Mouse (Mus musculus) kidney, embryonic 14.5 days (tissue): Measurements from ENCODE around the gene 1520401A03Rik. TPM values are rescaled to one million over a fixed set of nuclear protein-coding genes. Genes with fewer than 3 reads are reported as not detected.

ENCODE experiments used
- ATAC-seq: fragments of 200-750 bp; cut with Nextera tagmentation; 2 replicates; pipeline ENCODE4 v1.8.0; 2017; ENCODE audit warnings: moderate number of reproducible peaks, mild to moderate bottlenecking, moderate TSS enrichment, moderate library complexity; ENCODE audit not compliant: low FRiP score, low TSS enrichment
- H3K27ac ChIP-seq: fragments of 300-500 bp; sonication (generic); 2 replicates; pipeline ENCODE4 v1.5.1; 2014; ENCODE audit warnings: low read depth, mild to moderate bottlenecking, low read length, moderate library complexity, mixed read lengths
- H3K27me3 ChIP-seq: fragments of 300-500 bp; sonication (generic); 2 replicates; pipeline ENCODE4 v1.6.1; 2014; ENCODE audit warnings: mild to moderate bottlenecking, low read length; ENCODE audit not compliant: control insufficient read depth, insufficient read depth
- H3K36me3 ChIP-seq: fragments of 300-500 bp; sonication (generic); 2 replicates; pipeline ENCODE4 v1.6.1; 2014; ENCODE audit warnings: low read length, mixed read lengths; ENCODE audit not compliant: control insufficient read depth, insufficient read depth
- H3K4me1 ChIP-seq: fragments of 300-500 bp; sonication (generic); 2 replicates; pipeline ENCODE4 v1.6.1; 2014; ENCODE audit warnings: low read length, mixed read lengths; ENCODE audit not compliant: control insufficient read depth, insufficient read depth
- H3K4me2 ChIP-seq: fragments of 300-500 bp; sonication (generic); replicated peaks from 2 replicates; pipeline ENCODE4 v1.6.1; 2014; ENCODE audit warnings: low read depth, mild to moderate bottlenecking, low read length
- H3K4me3 ChIP-seq: fragments of 300-500 bp; sonication (generic); 2 replicates; pipeline ENCODE4 v1.5.1; 2014; ENCODE audit warnings: mild to moderate bottlenecking, low read length
- H3K9ac ChIP-seq: fragments of 300-500 bp; sonication (generic); 2 replicates; pipeline ENCODE4 v1.6.1; 2014; ENCODE audit warnings: low read depth, mild to moderate bottlenecking, low read length, moderate library complexity
- H3K9me3 ChIP-seq: fragments of 300-500 bp; sonication (generic); 2 replicates; pipeline ENCODE4 v1.6.1; 2016; ENCODE audit warnings: low read length; ENCODE audit not compliant: control insufficient read depth
- WGBS: fragments of 180-500 bp; shearing (Covaris S2); extraction: QIAGEN DNeasy Blood & Tissue Kit; methylation state at CpG from one replicate; pipeline ENCODE4 v1.1.7; 2014; 5-methylcytosine and 5-hydroxymethylcytosine counted together
- polyA plus RNA-seq: library from polyadenylated mRNA; unstranded; fragments of >200 nt; fragmentation: Nextera tagmentation; extraction: Ambion mirVana; gene quantifications from 2 replicates; pipeline ENCODE4 v1.2.1, GENCODE M21; 2014

1520401A03Rik gene
- polyA plus RNA-seq, 1 experiment from 2014 or later: 0.15 TPM

DNA sequence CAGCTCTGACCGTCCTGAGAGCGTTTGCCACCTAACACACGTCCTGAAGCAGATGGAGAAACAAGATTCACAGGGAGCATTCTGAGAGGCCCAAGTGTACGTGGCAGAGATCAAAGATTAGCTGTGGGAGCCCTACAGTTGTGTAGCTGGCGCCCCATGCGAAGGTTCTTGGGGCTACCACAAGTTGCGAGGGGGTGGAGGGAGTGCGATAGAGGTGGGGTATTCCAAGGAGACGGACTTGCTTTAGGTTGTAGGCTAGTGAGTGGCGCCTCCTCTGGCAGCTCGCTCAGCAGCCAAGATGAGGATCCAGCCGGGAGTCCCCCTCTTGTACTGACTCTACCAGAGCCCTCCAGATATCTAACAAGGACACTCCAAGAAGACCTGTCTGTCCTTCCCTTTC, 23.7 kb upstream of the 1520401A03Rik start:
- H3K27me3 ChIP-seq: peaks cover 48% of the 10 kb centered on the region
- H3K9ac ChIP-seq: no peak overlapping the region
- H3K9me3 ChIP-seq: no peaks in the 10 kb centered on the region
- H3K36me3 ChIP-seq: no peaks in the 10 kb centered on the region
- ATAC-seq: 0 out of 2 replicates have a peak, but pooled peaks have one; percentile 2
- H3K4me3 ChIP-seq: peak overlapping the region; percentile 39
- peak overlapping the region; percentile 69 for H3K4me2 ChIP-seq
- 2% methylated on average over 12 of the region's 12 CpGs for WGBS
- no peak overlapping the region for H3K27ac ChIP-seq
- peaks cover 30% of the 10 kb centered on the region for H3K4me1 ChIP-seq

- Histone ChIP-seq H3K9me3 (no peaks in the 10 kb centered on the region), H3K27ac (no peak within 1 kb of the TSS)
- no peak for ATAC-seq
These were observed 23.0 kb upstream of the 1520401A03Rik start, which contains the start of gene Kremen2 for GRCm38 (mm10) chr17:23745301-23746251. Gene Kremen2 (minus strand): TSS chr17:23745833.

GRCm38 (mm10) chr17:23744651-23745050, 22.1 kb upstream of the 1520401A03Rik start:
- Histone ChIP-seq H3K27ac (no peak overlapping the region), H3K27me3 (peaks cover 56% of the 10 kb centered on the region), H3K4me1 (peaks cover 34% of the 10 kb centered on the region), H3K4me3 (peak overlapping the region; percentile 39), H3K9ac (0 out of 2 replicates have a peak overlapping the region, but pooled peaks have one; percentile 40), H3K4me2 (peak overlapping the region; percentile 69), H3K9me3 (no peaks in the 10 kb centered on the region), H3K36me3 (no peaks in the 10 kb centered on the region)
- no peak for ATAC-seq
- 3% methylated on average over 14 of the region's 14 CpGs for WGBS

More at GRCm38 (mm10) chr17:23745301-23746251, 23.0 kb upstream of the 1520401A03Rik start, which contains the start of gene Kremen2:
- whole genome bisulfite sequencing: under 1% methylated on average over 43 of the region's 45 CpGs
- Histone ChIP-seq H3K9ac (peak within 1 kb of the TSS; percentile 40; the same call in 1 of the 2 replicates), H3K4me2 (peak within 1 kb of the TSS; percentile 69), H3K4me3 (peak within 1 kb of the TSS; percentile 39), H3K36me3 (no peaks in the 10 kb centered on the region), H3K4me1 (peaks cover 32% of the 10 kb centered on the region), H3K27me3 (peaks cover 55% of the 10 kb centered on the region)

DNA sequence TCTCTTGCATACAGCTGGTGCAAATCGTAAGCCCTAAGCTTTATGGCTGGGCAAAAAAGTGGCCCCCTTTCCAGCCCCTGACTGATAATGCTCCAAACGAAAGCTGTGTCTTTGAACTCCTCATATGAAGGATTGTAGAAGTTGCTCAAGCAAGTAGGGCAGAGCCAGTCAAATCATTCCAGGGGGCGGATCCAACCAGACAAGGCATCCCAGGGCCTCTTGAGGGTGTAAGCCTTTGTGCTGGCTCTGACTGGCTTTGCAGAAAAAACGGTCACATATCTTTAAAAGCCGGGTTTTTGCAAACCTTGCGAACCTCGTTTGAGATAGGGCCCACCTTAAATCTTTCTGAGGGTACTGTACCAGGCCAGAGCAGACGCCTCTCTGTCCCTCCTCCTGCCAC, 21.5 kb upstream of the 1520401A03Rik start:
- Histone ChIP-seq H3K27ac (no peak overlapping the region), H3K4me3 (peak overlapping the region; percentile 39), H3K9me3 (no peaks in the 10 kb centered on the region), H3K27me3 (peaks cover 56% of the 10 kb centered on the region), H3K36me3 (no peaks in the 10 kb centered on the region), H3K4me1 (peaks cover 37% of the 10 kb centered on the region), H3K4me2 (peak overlapping the region; percentile 69; the same call in 1 of the 2 replicates), H3K9ac (no peak overlapping the region)
- ATAC-seq: no peak
- WGBS: 22% methylated on average over 8 of the region's 8 CpGs

GRCm38 (mm10) chr17:23742941-23743340, 20.4 kb upstream of the 1520401A03Rik start:
- Histone ChIP-seq H3K9me3 (no peaks in the 10 kb centered on the region), H3K36me3 (no peaks in the 10 kb centered on the region), H3K4me3 (peak overlapping the region; percentile 20; the same call in 1 of the 2 replicates), H3K4me1 (peaks cover 35% of the 10 kb centered on the region), H3K27me3 (peaks cover 59% of the 10 kb centered on the region), H3K27ac (no peak overlapping the region), H3K9ac (no peak overlapping the region), H3K4me2 (0 out of 2 replicates have a peak overlapping the region, but pooled peaks have one; percentile 27)
- WGBS: 62% methylated on average over 12 of the region's 12 CpGs
- no peak for ATAC-seq

GRCm38 (mm10) chr17:23742210-23742793, 19.7 kb upstream of the 1520401A03Rik start:
- Histone ChIP-seq H3K9ac (no peak overlapping the region), H3K27ac (no peak overlapping the region), H3K9me3 (no peaks in the 10 kb centered on the region), H3K4me3 (peak overlapping the region; percentile 20), H3K4me2 (peak overlapping the region; percentile 27; the same call in 1 of the 2 replicates), H3K27me3 (peaks cover 59% of the 10 kb centered on the region), H3K4me1 (peaks cover 35% of the 10 kb centered on the region), H3K36me3 (no peaks in the 10 kb centered on the region)
- no peak for ATAC-seq
- WGBS: 5% methylated on average over 44 of the region's 44 CpGs

GRCm38 (mm10) chr17:23741359-23742209, 19.0 kb upstream of the 1520401A03Rik start:
- ATAC-seq: no peak
- Histone ChIP-seq H3K4me1 (peaks cover 35% of the 10 kb centered on the region), H3K4me2 (no peak overlapping the region), H3K27me3 (peaks cover 56% of the 10 kb centered on the region), H3K4me3 (no peak overlapping the region), H3K36me3 (0 out of 2 replicates have a peak, but pooled peaks cover 3% of the 10 kb centered on the region), H3K9me3 (no peaks in the 10 kb centered on the region), H3K9ac (no peak overlapping the region), H3K27ac (no peak overlapping the region)
- 47% methylated on average over 38 of the region's 38 CpGs for WGBS

DNA sequence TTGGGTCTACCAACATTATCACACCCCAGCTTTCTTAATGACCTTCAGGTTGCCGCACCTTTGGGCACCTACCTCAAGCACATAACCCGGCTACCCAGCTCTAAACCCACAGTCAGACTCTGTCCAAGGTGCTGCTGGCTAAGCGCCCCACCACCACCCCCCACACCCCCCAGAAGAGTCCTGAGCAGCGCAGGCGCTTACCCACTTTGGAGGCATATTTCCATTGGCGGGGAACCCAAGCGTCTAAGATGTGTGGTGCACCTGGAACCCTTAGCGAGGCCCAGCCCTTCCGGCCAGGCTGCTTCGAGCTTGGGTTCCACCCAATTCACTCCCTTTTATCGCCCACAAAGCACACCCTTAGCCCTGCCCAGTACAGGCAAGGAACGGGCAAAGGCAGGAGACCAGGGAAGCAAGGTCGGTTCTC, 18.0 kb upstream of the 1520401A03Rik start, which contains the start of gene Paqr4:
Gene Paqr4 (minus strand): TSS at position 270 of the 424 bp plus-strand sequence.
- H3K27ac ChIP-seq: 0 out of 2 replicates have a peak within 1 kb of the TSS, but pooled peaks have one; percentile 8
- peaks cover 31% of the 10 kb centered on the region for H3K4me1 ChIP-seq
- peaks cover 8% of the 10 kb centered on the region; the same call in 1 of the 2 replicates for H3K36me3 ChIP-seq
- peak within 1 kb of the TSS; percentile 96 for H3K4me2 ChIP-seq
- peak; percentile 3 for ATAC-seq
- peak within 1 kb of the TSS; percentile 63 for H3K9ac ChIP-seq
- H3K27me3 ChIP-seq: peaks cover 49% of the 10 kb centered on the region
- WGBS: 5% methylated on average over 13 of the region's 13 CpGs
- H3K4me3 ChIP-seq: peak within 1 kb of the TSS; percentile 68
- no peaks in the 10 kb centered on the region for H3K9me3 ChIP-seq
